Mouse (Mus musculus): ENCODE measurements around the gene Pclaf. TPM values are rescaled to one million over a fixed set of nuclear protein-coding genes. Genes with fewer than 3 reads are reported as not detected.

Pclaf gene
- 1.2 TPM for total RNA-seq (2023)

GRCm38 (mm10) chr9:65890143-65890628 is at the start of gene Pclaf:
TSS of gene Pclaf (plus strand) at chr9:65890237.

GRCm38 (mm10) chr9:65908394-65909300 is 18.6 kb downstream of the Pclaf start, which contains the start of the genes Trip4 and Csnk1g1:
TSS of gene Trip4 (minus strand) at chr9:65908794.
TSS of gene Csnk1g1 (plus strand) at chr9:65908924.

Other genes with a start within 250 kb of the Pclaf start
- gene Oaz2, start 222.2 kb upstream of the Pclaf start, total RNA-seq (2023): 25.1 TPM
- gene Zfp609, start 62.7 kb upstream of the Pclaf start, total RNA-seq (2023): 17.3 TPM
- 19.6 TPM for gene Trip4, start 18.6 kb downstream of the Pclaf start, total RNA-seq (2023)
- 71.7 TPM for gene Csnk1g1, start 18.7 kb downstream of the Pclaf start, total RNA-seq (2023)
- gene Ppib, start 170.0 kb downstream of the Pclaf start, total RNA-seq (2023): 240 TPM
- gene Snx22, start 179.5 kb downstream of the Pclaf start, total RNA-seq (2023): 0.95 TPM
- 90.0 TPM for gene Snx1, start 236.3 kb downstream of the Pclaf start, total RNA-seq (2023)
- gene Ciao2a, start 236.4 kb downstream of the Pclaf start, total RNA-seq (2023): 39.1 TPM

Data from CD8-positive naive resting alpha-beta T cell, adult 57 days (primary cell).